13 mouse cellular contexts compared by ENCODE assay signal in the genomic region with DNA sequence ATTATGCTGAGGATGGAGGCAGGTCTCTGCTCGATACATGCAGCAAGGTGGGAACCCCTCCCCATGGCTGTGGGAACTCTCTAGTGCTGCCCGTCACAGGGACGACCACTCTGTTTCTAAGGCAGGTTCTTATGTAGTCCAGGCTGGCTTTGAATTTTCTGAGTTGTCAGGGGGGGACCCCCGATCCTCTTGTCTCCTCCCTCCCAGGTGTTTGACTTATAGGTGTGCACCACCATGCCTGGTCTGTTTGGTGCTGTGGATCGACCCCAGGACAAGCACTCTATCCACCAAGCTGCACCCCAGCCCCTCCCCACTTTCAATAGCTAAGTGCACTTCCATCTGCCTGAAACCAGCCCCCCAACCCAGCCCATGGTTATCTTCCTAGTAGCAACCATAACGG. TPM values are rescaled to one million over a fixed set of nuclear protein-coding genes. Genes with fewer than 3 reads are reported as not detected.
A peak's percentile ranks its signal among the peaks of the same experiment; 100 is the strongest.
DNase-seq lines count a peak whose midpoint lies in the region; ATAC-seq lines count a peak whose summit lies in the region.
"Had no signal": no experiment of that assay in that cellular context is flagged by ENCODE, and none has a peak within 500 bp of the region (broad histone marks: within the 10 kb centered on the region; RNA-seq: fewer than 3 reads in every experiment).

No protein-coding gene starts in this region.

- no peak overlapping the region for H3K4me3 ChIP-seq in forebrain, embryonic 10.5 days
- no peak overlapping the region for H3K4me3 ChIP-seq in forebrain, embryonic 11.5 days (ENCODE audit: low read depth, low read length)
- H3K4me3 ChIP-seq in kidney, embryonic 16.5 days (ENCODE audit: low read length): no peak overlapping the region
- H3K4me3 ChIP-seq in embryonic facial prominence, embryonic 15.5 days (replicated peaks): no peak overlapping the region
- no peak overlapping the region for H3K4me3 ChIP-seq in midbrain, embryonic 14.5 days (replicated peaks; ENCODE audit: low read depth, low read length)
- H3K4me3 ChIP-seq: liver, embryonic 13.5 days; megakaryocyte, embryonic 14.5 days had no signal

- H3K27ac ChIP-seq in forebrain, embryonic 10.5 days: peak overlapping the region; percentile 11; the same call in 1 of the 2 replicates
- H3K27ac ChIP-seq in forebrain, embryonic 11.5 days (ENCODE audit: low read depth, low read length): no peak overlapping the region
- no peak overlapping the region for H3K27ac ChIP-seq in kidney, embryonic 16.5 days (ENCODE audit: low read length)
- H3K27ac ChIP-seq in embryonic facial prominence, embryonic 15.5 days (replicated peaks): peak overlapping the region; percentile 98
- peak overlapping the region; percentile 98; the same call in 1 of the 2 replicates for H3K27ac ChIP-seq in midbrain, embryonic 14.5 days (replicated peaks; ENCODE audit: low read depth, low read length)
- H3K27ac ChIP-seq: liver, embryonic 13.5 days had no signal

- no peak for DNase-seq in forebrain, embryonic 10.5 days (ENCODE audit: extremely low spot score, low spot score)
- DNase-seq in forebrain, embryonic 11.5 days (ENCODE audit: low spot score): no peak
- DNase-seq in kidney, adult 9 months: no peak
- no peak for DNase-seq in midbrain, embryonic 14.5 days
- no peak for DNase-seq in adrenal gland, postnatal 36 days
- no peak for DNase-seq in embryo, embryonic 10 days (ENCODE audit: low spot score)
- DNase-seq: gastrocnemius, postnatal 25 days; liver, embryonic 13.5 days had no signal

- WGBS in forebrain, embryonic 10.5 days: 90% methylated on average over 6 of the region's 6 CpGs
- 88% methylated on average over 6 of the region's 6 CpGs for WGBS in forebrain, embryonic 11.5 days
- WGBS in kidney, embryonic 16.5 days: 82% methylated on average over 6 of the region's 6 CpGs
- WGBS in embryonic facial prominence, embryonic 15.5 days: 87% methylated on average over 6 of the region's 6 CpGs
- WGBS in midbrain, embryonic 14.5 days: 88% methylated on average over 6 of the region's 6 CpGs

- no peak overlapping the region for H3K4me2 ChIP-seq in forebrain, embryonic 11.5 days (ENCODE audit: low read depth, low read length, severe bottlenecking)
- H3K4me2 ChIP-seq in kidney, embryonic 16.5 days (replicated peaks; ENCODE audit: low read depth, low read length): no peak overlapping the region
- H3K4me2 ChIP-seq in embryonic facial prominence, embryonic 15.5 days (replicated peaks): no peak overlapping the region
- H3K4me2 ChIP-seq in midbrain, embryonic 14.5 days (ENCODE audit: low read length): no peak overlapping the region
- H3K4me2 ChIP-seq: liver, embryonic 13.5 days had no signal

- no peaks in the 10 kb centered on the region for H3K9me3 ChIP-seq in forebrain, embryonic 10.5 days
- no peaks in the 10 kb centered on the region for H3K9me3 ChIP-seq in forebrain, embryonic 11.5 days (ENCODE audit: control insufficient read depth, low read length)
- H3K9me3 ChIP-seq in kidney, embryonic 16.5 days (ENCODE audit: low read length): no peaks in the 10 kb centered on the region
- H3K9me3 ChIP-seq in embryonic facial prominence, embryonic 15.5 days (replicated peaks): no peaks in the 10 kb centered on the region
- no peaks in the 10 kb centered on the region for H3K9me3 ChIP-seq in midbrain, embryonic 14.5 days (ENCODE audit: control insufficient read depth, low read length)
- H3K9me3 ChIP-seq: liver, embryonic 13.5 days; megakaryocyte, embryonic 14.5 days had no signal

- ATAC-seq in forebrain, embryonic 11.5 days (replicated peaks; ENCODE audit: low FRiP score): no peak
- ATAC-seq in kidney, embryonic 16.5 days (ENCODE audit: low FRiP score, low TSS enrichment): no peak
- ATAC-seq in embryonic facial prominence, embryonic 15.5 days (ENCODE audit: insufficient number of reproducible peaks, low FRiP score, low TSS enrichment, low read depth): no peak
- no peak for ATAC-seq in midbrain, embryonic 14.5 days (ENCODE audit: low FRiP score, low TSS enrichment)
- ATAC-seq: inflammation-experienced regulatory T-cells, adult 6 months had no signal

- peaks cover 51% of the 10 kb centered on the region for H3K4me1 ChIP-seq in forebrain, embryonic 10.5 days
- H3K4me1 ChIP-seq in forebrain, embryonic 11.5 days (replicated peaks; ENCODE audit: control insufficient read depth, insufficient read depth, low read length): peaks cover 9% of the 10 kb centered on the region
- H3K4me1 ChIP-seq in kidney, embryonic 16.5 days (ENCODE audit: insufficient read depth, low read length): peaks cover 46% of the 10 kb centered on the region
- H3K4me1 ChIP-seq in embryonic facial prominence, embryonic 15.5 days: peaks cover 40% of the 10 kb centered on the region
- H3K4me1 ChIP-seq in midbrain, embryonic 14.5 days (ENCODE audit: control insufficient read depth, insufficient read depth, low read length): peaks cover 21% of the 10 kb centered on the region

- H3K36me3 ChIP-seq in forebrain, embryonic 10.5 days (replicated peaks): no peaks in the 10 kb centered on the region
- no peaks in the 10 kb centered on the region for H3K36me3 ChIP-seq in forebrain, embryonic 11.5 days (ENCODE audit: control insufficient read depth, insufficient read depth, low read length)
- no peaks in the 10 kb centered on the region for H3K36me3 ChIP-seq in kidney, embryonic 16.5 days (ENCODE audit: insufficient read depth, low read length)
- no peaks in the 10 kb centered on the region for H3K36me3 ChIP-seq in embryonic facial prominence, embryonic 15.5 days
- no peaks in the 10 kb centered on the region for H3K36me3 ChIP-seq in midbrain, embryonic 14.5 days (ENCODE audit: control insufficient read depth, insufficient read depth, low read length)
- H3K36me3 ChIP-seq: liver, embryonic 13.5 days had no signal

- H3K27me3 ChIP-seq in forebrain, embryonic 10.5 days (ENCODE audit: poor library complexity, severe bottlenecking): no peaks in the 10 kb centered on the region
- H3K27me3 ChIP-seq in forebrain, embryonic 11.5 days (ENCODE audit: control insufficient read depth, insufficient read depth, low read length): no peaks in the 10 kb centered on the region
- no peaks in the 10 kb centered on the region for H3K27me3 ChIP-seq in kidney, embryonic 16.5 days (ENCODE audit: insufficient read depth, low read length)
- no peaks in the 10 kb centered on the region for H3K27me3 ChIP-seq in embryonic facial prominence, embryonic 15.5 days
- H3K27me3 ChIP-seq in midbrain, embryonic 14.5 days (ENCODE audit: control insufficient read depth, insufficient read depth, low read length): no peaks in the 10 kb centered on the region
- H3K27me3 ChIP-seq: liver, embryonic 13.5 days had no signal

- no peak overlapping the region for H3K9ac ChIP-seq in forebrain, embryonic 11.5 days (ENCODE audit: low read length)
- H3K9ac ChIP-seq in kidney, embryonic 16.5 days (replicated peaks; ENCODE audit: low read length): 0 out of 2 replicates have a peak overlapping the region, but pooled peaks have one; percentile 18
- no peak overlapping the region for H3K9ac ChIP-seq in embryonic facial prominence, embryonic 15.5 days
- H3K9ac ChIP-seq in midbrain, embryonic 14.5 days (replicated peaks; ENCODE audit: low read length): no peak overlapping the region
- H3K9ac ChIP-seq: liver, embryonic 13.5 days had no signal

RNA-seq across cellular contexts. Expression of a gene that starts 1.9 kb away (rescaled TPM):
- polyA plus RNA-seq in forebrain, embryonic 10.5 days (2016; fragmentation: Nextera tagmentation; extraction: Ambion mirVana): 0.35 TPM in 1 of 2 replicates, not detected in the other
- 0.57 and 0.71 TPM in 2 replicates for polyA plus RNA-seq in forebrain, embryonic 11.5 days (2014; fragmentation: Nextera tagmentation; extraction: Ambion mirVana)
- polyA plus RNA-seq in kidney, embryonic 16.5 days (2015; fragmentation: Nextera tagmentation; extraction: Ambion mirVana): 1.5 and 2.5 TPM in 2 replicates
- 1.8 and 3.2 TPM in 2 replicates for polyA plus RNA-seq in embryonic facial prominence, embryonic 15.5 days (2015; fragmentation: Nextera tagmentation; extraction: Ambion mirVana)
- polyA plus RNA-seq in midbrain, embryonic 14.5 days (2014; fragmentation: Nextera tagmentation; extraction: Ambion mirVana): 0.46 and 1.2 TPM in 2 replicates
- 1 to 10 TPM in 1 of 2 experiments, under 1 TPM in 1; 0.40 to 2.1 TPM for total RNA-seq in adrenal gland, postnatal 36 days (2021)
- total RNA-seq: MEL had no signal

Comparison
In these comparisons a context has a peak if more than half of its experiments do, and no peak if none do; other contexts are left out.
1. H3K27ac ChIP-seq: peak in forebrain, embryonic 10.5 days (single experiment), embryonic facial prominence, embryonic 15.5 days (single experiment) and midbrain, embryonic 14.5 days (single experiment); none in forebrain, embryonic 11.5 days (single experiment) and kidney, embryonic 16.5 days (single experiment).